Mouse (Mus musculus): ENCODE results near the gene Gmds. TPM values are rescaled to one million over a fixed set of nuclear protein-coding genes. Genes with fewer than 3 reads are reported as not detected.

Gmds gene
- polyA plus RNA-seq, 1 experiment = 21.2 TPM

DNA sequence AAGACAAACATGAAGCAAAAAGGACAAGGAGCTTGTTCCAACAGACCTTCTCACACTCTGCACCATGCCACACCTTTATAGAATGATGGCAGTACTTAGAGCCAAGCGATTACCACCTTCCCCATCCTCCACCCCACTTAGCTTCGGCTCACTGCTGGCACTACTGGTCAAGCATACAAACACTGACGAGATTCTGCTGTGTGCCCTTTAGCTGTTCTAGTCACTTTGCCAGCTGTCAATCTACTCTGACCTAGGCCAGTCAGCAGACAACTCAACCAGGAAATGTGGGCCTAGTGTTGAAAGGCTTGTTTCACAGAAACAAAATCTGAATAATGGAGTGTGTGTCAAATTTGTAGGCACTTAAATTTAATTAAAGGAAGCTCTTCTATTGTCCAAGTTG is 464.1 kb downstream of the Gmds start:
- Histone ChIP-seq H3K36me3 (ENCODE audit: control insufficient read depth, insufficient read depth, low read length) (no peaks in the 10 kb centered on the region), H3K27me3 (ENCODE audit: control insufficient read depth, insufficient read depth, low read length) (no peaks in the 10 kb centered on the region), H3K4me1 (replicated peaks; ENCODE audit: control insufficient read depth, insufficient read depth, low read length) (no peaks in the 10 kb centered on the region), H3K4me3 (ENCODE audit: control insufficient read depth, insufficient read depth, low read length) (no peak overlapping the region), H3K27ac (ENCODE audit: control insufficient read depth, insufficient read depth, low read length) (no peak overlapping the region)
- DNase-seq = no peak
- TF ChIP-seq CTCF (IDR thresholded peaks at IDR 0.05; ENCODE audit: borderline replicate concordance, control insufficient read depth, extremely low read depth, insufficient read depth, low read length, poor library complexity) (no peak), POLR2A (IDR thresholded peaks at IDR 0.05; ENCODE audit: control insufficient read depth, extremely low read depth, insufficient read depth, low read length, poor library complexity) (no peak)
- WGBS = 94% methylated on average over 3 of the region's 3 CpGs

- DNase-seq = no peak
- H3K36me3 ChIP-seq (ENCODE audit: control insufficient read depth, insufficient read depth, low read length) = no peaks in the 10 kb centered on the region
- no peak overlapping the region for H3K4me3 ChIP-seq (ENCODE audit: control insufficient read depth, insufficient read depth, low read length)
- no peak for TF ChIP-seq POLR2A (IDR thresholded peaks at IDR 0.05; ENCODE audit: control insufficient read depth, extremely low read depth, insufficient read depth, low read length, poor library complexity)
- TF ChIP-seq CTCF (IDR thresholded peaks at IDR 0.05; ENCODE audit: borderline replicate concordance, control insufficient read depth, extremely low read depth, insufficient read depth, low read length, poor library complexity) = no peak
- WGBS = 98% methylated on average over 1 of the region's 1 CpGs
- no peaks in the 10 kb centered on the region for H3K27me3 ChIP-seq (ENCODE audit: control insufficient read depth, insufficient read depth, low read length)
- H3K4me1 ChIP-seq (replicated peaks; ENCODE audit: control insufficient read depth, insufficient read depth, low read length) = no peaks in the 10 kb centered on the region
- H3K27ac ChIP-seq (ENCODE audit: control insufficient read depth, insufficient read depth, low read length) = no peak overlapping the region
Observed at GRCm38 (mm10) chr13:31873269-31873668, 465.3 kb downstream of the Gmds start.

- Histone ChIP-seq H3K36me3 (ENCODE audit: control insufficient read depth, insufficient read depth, low read length) (no peaks in the 10 kb centered on the region), H3K27me3 (ENCODE audit: control insufficient read depth, insufficient read depth, low read length) (no peaks in the 10 kb centered on the region), H3K4me3 (ENCODE audit: control insufficient read depth, insufficient read depth, low read length) (no peak overlapping the region), H3K4me1 (replicated peaks; ENCODE audit: control insufficient read depth, insufficient read depth, low read length) (no peaks in the 10 kb centered on the region), H3K27ac (ENCODE audit: control insufficient read depth, insufficient read depth, low read length) (no peak overlapping the region)
- WGBS = 96% methylated on average over 5 of the region's 5 CpGs
- no peak for DNase-seq
- no peak for TF ChIP-seq CTCF (IDR thresholded peaks at IDR 0.05; ENCODE audit: borderline replicate concordance, control insufficient read depth, extremely low read depth, insufficient read depth, low read length, poor library complexity)
- TF ChIP-seq POLR2A (IDR thresholded peaks at IDR 0.05; ENCODE audit: control insufficient read depth, extremely low read depth, insufficient read depth, low read length, poor library complexity) = no peak
Observed at GRCm38 (mm10) chr13:31864786-31865185, 473.8 kb downstream of the Gmds start.

- WGBS = 91% methylated on average over 9 of the region's 9 CpGs
- Histone ChIP-seq H3K36me3 (ENCODE audit: control insufficient read depth, insufficient read depth, low read length) (no peaks in the 10 kb centered on the region), H3K4me3 (ENCODE audit: control insufficient read depth, insufficient read depth, low read length) (no peak overlapping the region), H3K27ac (ENCODE audit: control insufficient read depth, insufficient read depth, low read length) (no peak overlapping the region), H3K4me1 (replicated peaks; ENCODE audit: control insufficient read depth, insufficient read depth, low read length) (no peaks in the 10 kb centered on the region), H3K27me3 (ENCODE audit: control insufficient read depth, insufficient read depth, low read length) (no peaks in the 10 kb centered on the region)
- TF ChIP-seq CTCF (IDR thresholded peaks at IDR 0.05; ENCODE audit: borderline replicate concordance, control insufficient read depth, extremely low read depth, insufficient read depth, low read length, poor library complexity) = no peak
- TF ChIP-seq POLR2A (IDR thresholded peaks at IDR 0.05; ENCODE audit: control insufficient read depth, extremely low read depth, insufficient read depth, low read length, poor library complexity) = no peak
- DNase-seq = no peak
Observed at GRCm38 (mm10) chr13:31863461-31863860, 475.1 kb downstream of the Gmds start.

- DNase-seq = no peak
- 96% methylated on average over 5 of the region's 5 CpGs for WGBS
- Histone ChIP-seq H3K4me1 (replicated peaks; ENCODE audit: control insufficient read depth, insufficient read depth, low read length) (no peaks in the 10 kb centered on the region), H3K4me3 (ENCODE audit: control insufficient read depth, insufficient read depth, low read length) (no peak overlapping the region), H3K36me3 (ENCODE audit: control insufficient read depth, insufficient read depth, low read length) (no peaks in the 10 kb centered on the region), H3K27me3 (ENCODE audit: control insufficient read depth, insufficient read depth, low read length) (no peaks in the 10 kb centered on the region), H3K27ac (ENCODE audit: control insufficient read depth, insufficient read depth, low read length) (no peak overlapping the region)
- TF ChIP-seq CTCF (IDR thresholded peaks at IDR 0.05; ENCODE audit: borderline replicate concordance, control insufficient read depth, extremely low read depth, insufficient read depth, low read length, poor library complexity) (no peak), POLR2A (IDR thresholded peaks at IDR 0.05; ENCODE audit: control insufficient read depth, extremely low read depth, insufficient read depth, low read length, poor library complexity) (no peak)
Observed at GRCm38 (mm10) chr13:31860200-31860599, 478.3 kb downstream of the Gmds start.

GRCm38 (mm10) chr13:31854000-31854399 is 484.5 kb downstream of the Gmds start:
- no peak overlapping the region for H3K27ac ChIP-seq (ENCODE audit: control insufficient read depth, insufficient read depth, low read length)
- no peak for DNase-seq
- no peaks in the 10 kb centered on the region for H3K27me3 ChIP-seq (ENCODE audit: control insufficient read depth, insufficient read depth, low read length)
- H3K36me3 ChIP-seq (ENCODE audit: control insufficient read depth, insufficient read depth, low read length) = no peaks in the 10 kb centered on the region
- no peaks in the 10 kb centered on the region for H3K4me1 ChIP-seq (replicated peaks; ENCODE audit: control insufficient read depth, insufficient read depth, low read length)
- TF ChIP-seq CTCF (IDR thresholded peaks at IDR 0.05; ENCODE audit: borderline replicate concordance, control insufficient read depth, extremely low read depth, insufficient read depth, low read length, poor library complexity) (no peak), POLR2A (IDR thresholded peaks at IDR 0.05; ENCODE audit: control insufficient read depth, extremely low read depth, insufficient read depth, low read length, poor library complexity) (no peak)
- WGBS = 93% methylated on average over 4 of the region's 4 CpGs
- H3K4me3 ChIP-seq (ENCODE audit: control insufficient read depth, insufficient read depth, low read length) = no peak overlapping the region

GRCm38 (mm10) chr13:31853564-31853963 is 485.0 kb downstream of the Gmds start:
- H3K4me3 ChIP-seq (ENCODE audit: control insufficient read depth, insufficient read depth, low read length) = no peak overlapping the region
- no peak overlapping the region for H3K27ac ChIP-seq (ENCODE audit: control insufficient read depth, insufficient read depth, low read length)
- no peaks in the 10 kb centered on the region for H3K4me1 ChIP-seq (replicated peaks; ENCODE audit: control insufficient read depth, insufficient read depth, low read length)
- TF ChIP-seq POLR2A (IDR thresholded peaks at IDR 0.05; ENCODE audit: control insufficient read depth, extremely low read depth, insufficient read depth, low read length, poor library complexity) (no peak), CTCF (IDR thresholded peaks at IDR 0.05; ENCODE audit: borderline replicate concordance, control insufficient read depth, extremely low read depth, insufficient read depth, low read length, poor library complexity) (no peak)
- no peaks in the 10 kb centered on the region for H3K36me3 ChIP-seq (ENCODE audit: control insufficient read depth, insufficient read depth, low read length)
- no peaks in the 10 kb centered on the region for H3K27me3 ChIP-seq (ENCODE audit: control insufficient read depth, insufficient read depth, low read length)
- 90% methylated on average over 2 of the region's 2 CpGs for WGBS
- DNase-seq = no peak

Data from thymus, adult 2 months (tissue).